Mouse (Mus musculus) adrenal gland, postnatal 4 days (tissue): ENCODE results near the gene Olfr798. TPM values are rescaled to one million over a fixed set of nuclear protein-coding genes. Genes with fewer than 3 reads are reported as not detected.

Source experiments
- DNase-seq, 2 experiments: peaks; one replicate each; pipeline ENCODE4 v3.0.0; 2021 to 2022; ENCODE audit warnings: low spot score in 2 of 2, mixed read lengths in 2 of 2
- long read RNA-seq, 2 experiments: library from polyadenylated mRNA; stranded (forward); transcript quantifications; one replicate each; pipeline ENCODE4 v2.0.0; 2021
- microRNA-seq: library from miRNA; unstranded; fragments of <30 nt; microRNA quantifications from one replicate; pipeline ENCODE4 v1.2.0, GENCODE M21; 2021
- total RNA-seq, 2 experiments: library from RNA; stranded (reverse); gene quantifications; 2 replicates each; pipeline ENCODE4 v1.2.3; 2021

The Olfr798 gene
- not detected for total RNA-seq
- long read RNA-seq, experiment 1, result 0 reads
- long read RNA-seq, experiment 2, result 0 reads

- DNase-seq, result no peak
Measured at GRCm38 (mm10) chr10:129627834-129628233, at the start of gene Olfr798. Olfr798 (minus strand) TSS chr10:129627934.

- no peak for DNase-seq
Measured at GRCm38 (mm10) chr10:129673765-129674164, 46.0 kb upstream of the Olfr798 start, which contains the start of gene Olfr801. Olfr801 (minus strand) TSS chr10:129673865.

GRCm38 (mm10) chr10:129657394-129657793 is 29.7 kb upstream of the Olfr798 start, which contains the start of gene Olfr800:
Olfr800 (plus strand) TSS chr10:129657694.
- no peak for DNase-seq

GRCm38 (mm10) chr10:129651763-129652162 is 24.0 kb upstream of the Olfr798 start:
- no peak for DNase-seq

- DNase-seq, result no peak
Measured at GRCm38 (mm10) chr10:129637184-129637583, 9.4 kb upstream of the Olfr798 start, which contains the start of gene Olfr799. Olfr799 (plus strand) TSS chr10:129637484.

DNA sequence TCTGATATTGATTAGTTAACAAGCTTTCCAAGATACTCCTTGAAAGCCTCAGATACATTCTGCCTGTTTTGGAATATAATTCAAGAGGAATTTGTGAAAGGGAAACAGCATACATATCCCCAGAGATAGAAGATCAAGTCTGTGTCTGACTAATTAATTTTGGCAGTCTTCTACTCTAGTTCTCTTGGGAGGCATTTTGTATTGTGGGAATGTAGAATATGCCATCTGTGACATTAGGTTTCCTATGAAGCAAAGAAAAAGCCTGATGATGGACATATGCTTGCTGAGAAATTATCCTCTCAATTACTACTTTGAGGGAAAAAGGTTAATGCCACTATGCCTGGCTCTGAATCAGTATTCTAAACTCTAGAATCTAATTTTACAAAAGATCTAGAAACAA is 4.5 kb downstream of the Olfr798 start:
- no peak for DNase-seq

DNA sequence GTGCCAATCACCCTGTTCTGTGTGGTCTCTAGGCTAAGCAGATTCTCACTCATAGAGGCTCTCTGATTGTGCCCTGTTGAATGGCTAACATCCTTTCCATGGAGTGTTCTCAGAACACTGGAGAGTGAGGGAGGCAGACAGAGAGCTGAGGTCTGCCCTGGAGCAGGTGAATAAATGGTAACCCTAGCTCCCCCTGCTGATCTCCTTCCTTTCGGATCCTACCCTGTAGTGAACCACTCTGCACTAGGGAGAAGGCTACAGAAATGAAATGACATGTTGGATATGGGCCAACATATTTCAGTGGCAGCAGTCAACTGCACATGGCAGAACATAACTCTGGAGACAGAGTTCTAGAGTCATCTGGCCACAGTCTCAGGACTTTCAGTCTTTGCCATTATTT is 6.0 kb downstream of the Olfr798 start:
- DNase-seq, result no peak

DNA sequence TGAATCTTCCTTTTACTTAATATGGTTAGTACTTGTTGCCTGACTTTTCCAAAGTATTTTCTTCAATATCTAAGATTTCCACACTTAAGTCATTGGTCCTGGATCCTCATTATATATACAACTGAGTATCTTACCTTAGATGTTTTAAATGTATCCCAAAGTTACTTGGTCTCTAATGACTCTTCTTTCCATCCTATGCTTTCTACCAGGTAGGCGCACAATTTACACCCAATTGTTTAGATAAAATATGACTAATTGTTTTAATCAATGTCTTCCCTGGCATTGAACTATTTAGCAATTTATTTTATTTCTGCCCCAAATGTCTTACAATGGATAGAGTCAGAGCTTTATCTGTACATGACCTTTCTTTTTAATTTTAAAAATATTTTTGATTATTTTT is 15.3 kb downstream of the Olfr798 start, which contains the start of gene Olfr796:
Gene Olfr796, minus strand, starts transcription at position 101 of the 400 bp plus-strand sequence.
- DNase-seq, result no peak

- no peak for DNase-seq
Measured at GRCm38 (mm10) chr10:129577066-129577465, 50.7 kb downstream of the Olfr798 start.

Small RNA genes lying within 50 kb of the gene (microRNA-seq; reads per million reads assigned to microRNA genes)
- not detected for gene Gm23252

Other genes with a start within 250 kb of the Olfr798 start
- under 1 TPM in 1 of 2 experiments, not detected in 1; 0.08 TPM for gene Olfr784, start 243.9 kb downstream of the Olfr798 start, total RNA-seq
- not detected for gene Olfr785, start 222.5 kb downstream of the Olfr798 start, total RNA-seq
- not detected for gene Olfr786, start 200.6 kb downstream of the Olfr798 start, total RNA-seq
- gene Olfr787, start 166.1 kb downstream of the Olfr798 start, total RNA-seq, result not detected
- not detected for gene Olfr788, start 156.9 kb downstream of the Olfr798 start, total RNA-seq
- not detected for gene Olfr789, start 143.2 kb downstream of the Olfr798 start, total RNA-seq
- gene Olfr790, start 129.4 kb downstream of the Olfr798 start, total RNA-seq, result not detected
- not detected for gene Olfr791, start 106.1 kb downstream of the Olfr798 start, total RNA-seq
- gene Olfr792, start 88.8 kb downstream of the Olfr798 start, total RNA-seq, result not detected
- not detected for gene Olfr794, start 60.3 kb downstream of the Olfr798 start, total RNA-seq
- gene Olfr796, start 15.4 kb downstream of the Olfr798 start, total RNA-seq, result not detected
- not detected for gene Olfr799, start 9.6 kb upstream of the Olfr798 start, total RNA-seq
- gene Olfr800, start 29.8 kb upstream of the Olfr798 start, total RNA-seq, result not detected
- not detected for gene Olfr801, start 45.9 kb upstream of the Olfr798 start, total RNA-seq
- not detected for gene Olfr802, start 60.2 kb upstream of the Olfr798 start, total RNA-seq
- not detected for gene Olfr803, start 66.4 kb upstream of the Olfr798 start, total RNA-seq
- gene Olfr804, start 75.3 kb upstream of the Olfr798 start, total RNA-seq, result not detected
- not detected for gene Olfr805, start 101.4 kb upstream of the Olfr798 start, total RNA-seq
- not detected for gene Olfr806, start 114.0 kb upstream of the Olfr798 start, total RNA-seq
- gene Olfr807, start 129.9 kb upstream of the Olfr798 start, total RNA-seq, result not detected
- gene Olfr808, start 137.5 kb upstream of the Olfr798 start, total RNA-seq, result not detected
- not detected for gene Olfr809, start 146.7 kb upstream of the Olfr798 start, total RNA-seq
- not detected for gene Olfr810, start 167.0 kb upstream of the Olfr798 start, total RNA-seq
- gene Olfr811, start 176.5 kb upstream of the Olfr798 start, total RNA-seq, result not detected
- gene Olfr812, start 218.2 kb upstream of the Olfr798 start, total RNA-seq, result not detected
- not detected for gene Olfr813, start 227.4 kb upstream of the Olfr798 start, total RNA-seq